Mouse (Mus musculus): ENCODE data around the gene Myh7. TPM values are rescaled to one million over a fixed set of nuclear protein-coding genes. Genes with fewer than 3 reads are reported as not detected.
"Not testable (repeated sequence)": the region's sequence is repeated elsewhere in the genome, so short reads cannot be mapped to it uniquely, and the experiment has no call there.

Gene Myh7
- polyA plus RNA-seq, 1 experiment = 1.9 TPM

DNA sequence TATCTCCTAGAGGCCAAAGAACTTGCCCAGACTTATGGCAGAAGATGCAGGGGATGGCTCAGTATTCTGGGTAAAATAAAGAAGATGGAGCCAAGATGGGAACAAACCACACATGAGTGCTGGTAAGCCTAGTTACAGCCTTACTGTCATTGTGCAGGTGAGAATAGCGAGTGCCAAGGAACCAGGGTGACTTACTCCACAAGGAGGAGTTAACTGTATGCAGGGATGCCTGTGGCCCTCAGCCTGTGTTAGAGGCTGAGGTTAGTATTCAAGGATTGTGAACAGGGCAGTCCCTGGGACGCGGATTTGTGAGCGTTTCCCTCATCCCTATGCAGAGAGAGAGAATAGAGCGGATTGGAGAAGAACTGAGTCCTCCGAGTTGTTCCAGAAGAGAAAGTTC lies 42.8 kb downstream of the Myh7 start:
- TF ChIP-seq CTCF (IDR thresholded peaks at IDR 0.05; ENCODE audit: control insufficient read depth, insufficient read depth, insufficient replicate concordance, low read depth, low read length) (no peak), POLR2A (IDR thresholded peaks at IDR 0.05; ENCODE audit: control insufficient read depth, low read depth, low read length) (no peak)

DNA sequence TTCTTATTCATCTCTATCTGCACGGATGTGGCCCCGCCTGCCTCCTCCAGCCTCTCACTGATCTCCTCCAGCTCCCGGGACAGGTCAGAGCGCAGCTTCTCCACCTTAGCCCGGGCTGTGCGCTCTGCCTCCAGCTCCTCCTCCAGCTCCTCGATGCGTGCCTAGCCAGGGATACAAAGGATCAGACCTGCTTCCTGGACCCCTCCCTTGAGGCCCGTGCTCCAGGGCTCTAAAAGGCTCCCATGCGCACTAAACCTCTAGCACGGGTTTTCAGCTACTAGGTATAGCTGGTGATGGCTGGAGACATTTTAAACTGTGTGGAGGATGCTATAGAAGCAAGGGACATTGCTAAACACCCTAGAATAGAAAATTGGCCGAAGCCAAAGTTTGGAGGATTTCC lies 43.9 kb downstream of the Myh7 start:
- Histone ChIP-seq H3K36me3 (ENCODE audit: control insufficient read depth, insufficient read depth, low read length) (no peaks in the 10 kb centered on the region), H3K27ac (ENCODE audit: control insufficient read depth, insufficient read depth, low read depth, low read length) (no peak overlapping the region), H3K27me3 (ENCODE audit: control insufficient read depth, insufficient read depth, low read length) (no peaks in the 10 kb centered on the region), H3K4me1 (ENCODE audit: control insufficient read depth, insufficient read depth, low read length) (peaks cover 6% of the 10 kb centered on the region; the same call in 1 of the 2 replicates), H3K4me3 (ENCODE audit: control insufficient read depth, low read depth, low read length) (peak overlapping the region; percentile 17; the same call in 1 of the 2 replicates)
- no peak for TF ChIP-seq POLR2A (IDR thresholded peaks at IDR 0.05; ENCODE audit: control insufficient read depth, low read depth, low read length)
- TF ChIP-seq CTCF (IDR thresholded peaks at IDR 0.05; ENCODE audit: control insufficient read depth, insufficient read depth, insufficient replicate concordance, low read depth, low read length) = no peak

More for the DNA sequence above, 42.8 kb downstream of the Myh7 start:
- Histone ChIP-seq H3K27me3 (ENCODE audit: control insufficient read depth, insufficient read depth, low read length) (no peaks in the 10 kb centered on the region), H3K36me3 (ENCODE audit: control insufficient read depth, insufficient read depth, low read length) (no peaks in the 10 kb centered on the region), H3K27ac (ENCODE audit: control insufficient read depth, insufficient read depth, low read depth, low read length) (no peak overlapping the region), H3K4me3 (ENCODE audit: control insufficient read depth, low read depth, low read length) (no peak overlapping the region), H3K4me1 (ENCODE audit: control insufficient read depth, insufficient read depth, low read length) (peaks cover 10% of the 10 kb centered on the region)

DNA sequence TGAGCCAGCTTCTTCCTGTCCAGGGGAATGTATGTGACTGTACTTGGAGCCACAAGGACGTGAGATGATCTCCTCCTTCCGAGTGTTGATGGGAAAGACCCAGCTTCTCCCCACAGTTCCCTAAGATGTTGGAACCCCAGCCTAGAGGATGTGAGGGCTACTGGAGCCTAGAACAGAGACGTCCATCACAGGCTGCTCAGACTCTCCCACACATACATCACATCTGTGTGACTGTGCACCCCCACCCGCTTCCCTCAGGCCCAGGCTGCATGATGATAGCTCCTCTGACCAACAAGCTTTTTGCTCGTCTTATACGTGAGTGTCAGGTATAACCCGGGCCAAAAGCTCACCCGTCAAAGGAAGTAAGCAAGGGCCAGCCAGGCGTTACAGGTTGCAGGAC lies 45.6 kb downstream of the Myh7 start:
- H3K27me3 ChIP-seq (ENCODE audit: control insufficient read depth, insufficient read depth, low read length) = no peaks in the 10 kb centered on the region
- TF ChIP-seq POLR2A (IDR thresholded peaks at IDR 0.05; ENCODE audit: control insufficient read depth, low read depth, low read length) (no peak), CTCF (IDR thresholded peaks at IDR 0.05; ENCODE audit: control insufficient read depth, insufficient read depth, insufficient replicate concordance, low read depth, low read length) (no peak)
- H3K27ac ChIP-seq (ENCODE audit: control insufficient read depth, insufficient read depth, low read depth, low read length) = no peak overlapping the region; the same call in 1 of the 2 replicates
- peaks cover 6% of the 10 kb centered on the region; the same call in 1 of the 2 replicates for H3K4me1 ChIP-seq (ENCODE audit: control insufficient read depth, insufficient read depth, low read length)
- no peak overlapping the region for H3K4me3 ChIP-seq (ENCODE audit: control insufficient read depth, low read depth, low read length)
- H3K36me3 ChIP-seq (ENCODE audit: control insufficient read depth, insufficient read depth, low read length) = no peaks in the 10 kb centered on the region

GRCm38 (mm10) chr14:54947008-54947407 lies 47.4 kb downstream of the Myh7 start:
- H3K4me3 ChIP-seq (ENCODE audit: control insufficient read depth, low read depth, low read length); H3K36me3 ChIP-seq (ENCODE audit: control insufficient read depth, insufficient read depth, low read length); H3K27me3 ChIP-seq (ENCODE audit: control insufficient read depth, insufficient read depth, low read length); H3K4me1 ChIP-seq (ENCODE audit: control insufficient read depth, insufficient read depth, low read length); H3K27ac ChIP-seq (ENCODE audit: control insufficient read depth, insufficient read depth, low read depth, low read length): not testable (repeated sequence)

- H3K4me1 ChIP-seq (ENCODE audit: control insufficient read depth, insufficient read depth, low read length) = peaks cover 6% of the 10 kb centered on the region; the same call in 1 of the 2 replicates
- no peak for TF ChIP-seq CTCF (IDR thresholded peaks at IDR 0.05; ENCODE audit: control insufficient read depth, insufficient read depth, insufficient replicate concordance, low read depth, low read length)
- TF ChIP-seq POLR2A (IDR thresholded peaks at IDR 0.05; ENCODE audit: control insufficient read depth, low read depth, low read length) = no peak
- H3K36me3 ChIP-seq (ENCODE audit: control insufficient read depth, insufficient read depth, low read length) = no peaks in the 10 kb centered on the region
- no peak overlapping the region for H3K4me3 ChIP-seq (ENCODE audit: control insufficient read depth, low read depth, low read length)
- no peak overlapping the region for H3K27ac ChIP-seq (ENCODE audit: control insufficient read depth, insufficient read depth, low read depth, low read length)
- H3K27me3 ChIP-seq (ENCODE audit: control insufficient read depth, insufficient read depth, low read length) = no peaks in the 10 kb centered on the region
Observed at GRCm38 (mm10) chr14:54945975-54946704, 48.3 kb downstream of the Myh7 start.

DNA sequence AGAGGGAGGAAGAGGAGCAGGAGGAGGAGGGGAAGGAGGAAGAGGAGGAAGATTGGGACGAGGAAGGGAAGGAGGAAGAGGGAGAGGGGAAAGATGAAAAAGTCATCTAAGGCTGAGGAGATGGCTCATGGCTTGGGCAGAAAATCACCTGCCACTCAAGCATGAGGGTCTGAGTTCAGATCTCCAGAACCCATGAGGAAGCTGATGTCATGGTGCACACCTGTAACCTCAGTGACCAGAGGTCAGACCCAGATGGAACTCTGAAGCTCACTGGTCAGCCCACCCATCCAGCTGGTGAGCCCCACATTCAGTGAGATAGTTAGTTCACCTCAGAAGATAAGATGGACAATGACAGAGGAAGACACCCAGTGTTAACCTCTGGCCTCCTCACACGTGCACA lies 49.5 kb downstream of the Myh7 start:
- H3K4me1 ChIP-seq (ENCODE audit: control insufficient read depth, insufficient read depth, low read length) = peaks cover 1% of the 10 kb centered on the region; the same call in 1 of the 2 replicates
- H3K4me3 ChIP-seq (ENCODE audit: control insufficient read depth, low read depth, low read length) = no peak overlapping the region

DNA sequence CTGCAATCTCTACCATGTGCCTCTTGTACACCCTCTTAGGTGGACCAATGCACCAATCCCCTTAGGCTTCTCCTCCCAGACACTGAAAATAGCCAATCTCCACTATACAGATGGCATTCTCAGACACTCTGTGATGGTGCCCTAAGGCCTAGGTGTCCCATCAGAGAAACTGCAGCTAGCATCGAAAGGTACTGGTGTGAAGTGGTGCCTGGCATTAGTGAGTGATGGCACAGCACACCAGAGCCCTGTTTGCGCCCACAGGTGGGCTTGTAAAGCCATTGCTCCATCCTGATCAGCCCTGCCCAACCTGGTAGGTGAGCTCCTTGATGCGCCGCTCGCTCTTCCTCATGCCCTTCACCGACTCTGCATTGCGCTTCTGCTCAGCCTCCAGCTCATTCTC lies 50.5 kb downstream of the Myh7 start:
- no peak for TF ChIP-seq CTCF (IDR thresholded peaks at IDR 0.05; ENCODE audit: control insufficient read depth, insufficient read depth, insufficient replicate concordance, low read depth, low read length)
- no peak for TF ChIP-seq POLR2A (IDR thresholded peaks at IDR 0.05; ENCODE audit: control insufficient read depth, low read depth, low read length)

More for the DNA sequence above, 49.5 kb downstream of the Myh7 start:
- Histone ChIP-seq H3K27ac (ENCODE audit: control insufficient read depth, insufficient read depth, low read depth, low read length) (no peak overlapping the region), H3K27me3 (ENCODE audit: control insufficient read depth, insufficient read depth, low read length) (no peaks in the 10 kb centered on the region), H3K36me3 (ENCODE audit: control insufficient read depth, insufficient read depth, low read length) (no peaks in the 10 kb centered on the region)
- no peak for TF ChIP-seq POLR2A (IDR thresholded peaks at IDR 0.05; ENCODE audit: control insufficient read depth, low read depth, low read length)

GRCm38 (mm10) chr14:54942479-54942878 lies 51.9 kb downstream of the Myh7 start:
- H3K27ac ChIP-seq (ENCODE audit: control insufficient read depth, insufficient read depth, low read depth, low read length) = no peak overlapping the region
- TF ChIP-seq CTCF (IDR thresholded peaks at IDR 0.05; ENCODE audit: control insufficient read depth, insufficient read depth, insufficient replicate concordance, low read depth, low read length) (no peak), POLR2A (IDR thresholded peaks at IDR 0.05; ENCODE audit: control insufficient read depth, low read depth, low read length) (no peak)

More for the DNA sequence above, 50.5 kb downstream of the Myh7 start:
- Histone ChIP-seq H3K4me1 (ENCODE audit: control insufficient read depth, insufficient read depth, low read length) (no peaks in the 10 kb centered on the region), H3K27me3 (ENCODE audit: control insufficient read depth, insufficient read depth, low read length) (no peaks in the 10 kb centered on the region), H3K27ac (ENCODE audit: control insufficient read depth, insufficient read depth, low read depth, low read length) (no peak overlapping the region), H3K36me3 (ENCODE audit: control insufficient read depth, insufficient read depth, low read length) (no peaks in the 10 kb centered on the region), H3K4me3 (ENCODE audit: control insufficient read depth, low read depth, low read length) (no peak overlapping the region)

More at GRCm38 (mm10) chr14:54942479-54942878, 51.9 kb downstream of the Myh7 start:
- no peaks in the 10 kb centered on the region for H3K27me3 ChIP-seq (ENCODE audit: control insufficient read depth, insufficient read depth, low read length)
- H3K36me3 ChIP-seq (ENCODE audit: control insufficient read depth, insufficient read depth, low read length) = no peaks in the 10 kb centered on the region
- H3K4me1 ChIP-seq (ENCODE audit: control insufficient read depth, insufficient read depth, low read length) = no peaks in the 10 kb centered on the region
- H3K4me3 ChIP-seq (ENCODE audit: control insufficient read depth, low read depth, low read length) = no peak overlapping the region

Measured in testis, adult 2 months (tissue).